Mouse (Mus musculus) forebrain, embryonic 11.5 days (tissue): ENCODE measurements at regions not wholly inside any gene's neighbourhood (a gene's known extent, or its start where the extent isn't known, plus 50 kb on each side); places are given as distances from the start of the nearest gene placed in this dataset.

ENCODE experiments used
- ATAC-seq: fragments of 200-750 bp; cut with Nextera tagmentation; replicated peaks from 2 replicates; pipeline ENCODE4 v1.8.0; 2017; ENCODE audit warnings: moderate TSS enrichment; ENCODE audit not compliant: low FRiP score
- DNase-seq: peaks from one replicate; pipeline ENCODE4 v3.0.0-alpha.2; 2017; ENCODE audit warnings: low spot score
- H3K27ac ChIP-seq: fragments of 300-500 bp; sonication (generic); 2 replicates; pipeline ENCODE4 v1.5.1; 2014; ENCODE audit warnings: low read depth, low read length
- H3K27me3 ChIP-seq: fragments of 300-500 bp; sonication (generic); 2 replicates; pipeline ENCODE4 v1.6.1; 2014; ENCODE audit warnings: mild to moderate bottlenecking, low read length, mixed read lengths; ENCODE audit not compliant: control insufficient read depth, insufficient read depth
- H3K36me3 ChIP-seq: fragments of 300-500 bp; sonication (generic); 2 replicates; pipeline ENCODE4 v1.6.1; 2014; ENCODE audit warnings: mild to moderate bottlenecking, low read length, moderate library complexity, mixed read lengths; ENCODE audit not compliant: control insufficient read depth, insufficient read depth
- H3K4me1 ChIP-seq: fragments of 300-500 bp; sonication (generic); replicated peaks from 2 replicates; pipeline ENCODE4 v1.6.1; 2014; ENCODE audit warnings: low read length, mixed read lengths; ENCODE audit not compliant: control insufficient read depth, insufficient read depth
- H3K4me2 ChIP-seq: fragments of 300-500 bp; sonication (generic); 2 replicates; pipeline ENCODE4 v1.6.1; 2014; ENCODE audit warnings: low read depth, mild to moderate bottlenecking, low read length, moderate library complexity, mixed read lengths; ENCODE audit not compliant: severe bottlenecking
- H3K4me3 ChIP-seq: fragments of 300-500 bp; sonication (generic); 2 replicates; pipeline ENCODE4 v1.5.1; 2014; ENCODE audit warnings: low read depth, low read length
- H3K9ac ChIP-seq: fragments of 300-500 bp; sonication (generic); 2 replicates; pipeline ENCODE4 v1.6.1; 2014; ENCODE audit warnings: low read length
- H3K9me3 ChIP-seq: fragments of 300-500 bp; sonication (generic); 2 replicates; pipeline ENCODE4 v1.6.1; 2016; ENCODE audit warnings: low read length, mixed read lengths; ENCODE audit not compliant: control insufficient read depth
- WGBS: fragments of 180-500 bp; shearing (Covaris S2); extraction: QIAGEN DNeasy Blood & Tissue Kit; methylation state at CpG from one replicate; pipeline ENCODE4 v1.1.7; 2014; 5-methylcytosine and 5-hydroxymethylcytosine counted together

- 86% methylated on average over 8 of the region's 8 CpGs for WGBS
- Histone ChIP-seq H3K36me3 (no peaks in the 10 kb centered on the region), H3K27me3 (no peaks in the 10 kb centered on the region)
These were observed 182.9 kb downstream of the Maf start for GRCm38 (mm10) chr8:115524713-115525112.

GRCm38 (mm10) chr8:115522527-115522926 is 185.1 kb downstream of the Maf start:
- no peak overlapping the region for H3K9ac ChIP-seq
- no peak overlapping the region for H3K27ac ChIP-seq
- no peaks in the 10 kb centered on the region for H3K9me3 ChIP-seq
- no peak overlapping the region for H3K4me3 ChIP-seq
- H3K4me1 ChIP-seq = no peaks in the 10 kb centered on the region
- no peak for DNase-seq
- no peaks in the 10 kb centered on the region for H3K36me3 ChIP-seq
- H3K27me3 ChIP-seq = no peaks in the 10 kb centered on the region
- no peak overlapping the region for H3K4me2 ChIP-seq
- ATAC-seq = no peak
- WGBS = 67% methylated on average over 5 of the region's 5 CpGs

More at GRCm38 (mm10) chr8:115524713-115525112, 182.9 kb downstream of the Maf start:
- ATAC-seq (no peak), DNase-seq (no peak)
- no peak overlapping the region for H3K4me3 ChIP-seq
- no peak overlapping the region for H3K27ac ChIP-seq
- H3K4me2 ChIP-seq = no peak overlapping the region
- no peak overlapping the region for H3K9ac ChIP-seq
- no peaks in the 10 kb centered on the region for H3K4me1 ChIP-seq
- H3K9me3 ChIP-seq = no peaks in the 10 kb centered on the region

GRCm38 (mm10) chr8:115515647-115516046 is 191.9 kb downstream of the Maf start:
- Histone ChIP-seq H3K27ac (no peak overlapping the region), H3K27me3 (no peaks in the 10 kb centered on the region), H3K4me1 (no peaks in the 10 kb centered on the region), H3K9me3 (no peaks in the 10 kb centered on the region), H3K9ac (no peak overlapping the region), H3K36me3 (no peaks in the 10 kb centered on the region), H3K4me3 (no peak overlapping the region), H3K4me2 (no peak overlapping the region)
- ATAC-seq = no peak
- DNase-seq = no peak
- WGBS = 74% methylated on average over 4 of the region's 4 CpGs

GRCm38 (mm10) chr8:115514485-115514884 is 193.1 kb downstream of the Maf start:
- 85% methylated on average over 3 of the region's 3 CpGs for WGBS
- Histone ChIP-seq H3K9ac (no peak overlapping the region), H3K4me1 (no peaks in the 10 kb centered on the region)

GRCm38 (mm10) chr8:115507180-115507579 is 200.4 kb downstream of the Maf start:
- Histone ChIP-seq H3K4me2 (no peak overlapping the region), H3K9ac (no peak overlapping the region), H3K27me3 (no peaks in the 10 kb centered on the region), H3K9me3 (no peaks in the 10 kb centered on the region), H3K4me1 (no peaks in the 10 kb centered on the region), H3K27ac (no peak overlapping the region), H3K36me3 (no peaks in the 10 kb centered on the region), H3K4me3 (no peak overlapping the region)
- WGBS = 96% methylated on average over 4 of the region's 4 CpGs
- no peak for DNase-seq
- ATAC-seq = no peak

More at GRCm38 (mm10) chr8:115514485-115514884, 193.1 kb downstream of the Maf start:
- no peak overlapping the region for H3K27ac ChIP-seq
- no peak overlapping the region for H3K4me2 ChIP-seq
- no peak for ATAC-seq
- H3K27me3 ChIP-seq = no peaks in the 10 kb centered on the region
- no peak overlapping the region for H3K4me3 ChIP-seq
- H3K9me3 ChIP-seq = no peaks in the 10 kb centered on the region
- no peak for DNase-seq
- H3K36me3 ChIP-seq = no peaks in the 10 kb centered on the region

- no peak for DNase-seq
- H3K4me1 ChIP-seq = no peaks in the 10 kb centered on the region
- no peaks in the 10 kb centered on the region for H3K9me3 ChIP-seq
- 78% methylated on average over 10 of the region's 10 CpGs for WGBS
- no peaks in the 10 kb centered on the region for H3K36me3 ChIP-seq
- H3K27ac ChIP-seq = no peak overlapping the region
- H3K9ac ChIP-seq = no peak overlapping the region
- no peak for ATAC-seq
- H3K27me3 ChIP-seq = no peaks in the 10 kb centered on the region
- no peak overlapping the region for H3K4me3 ChIP-seq
- no peak overlapping the region for H3K4me2 ChIP-seq
These were observed 200.9 kb downstream of the Maf start for GRCm38 (mm10) chr8:115506741-115507140.

- 78% methylated on average over 1 of the region's 1 CpGs for WGBS
- no peak for ATAC-seq
- no peaks in the 10 kb centered on the region for H3K36me3 ChIP-seq
- DNase-seq = no peak
- no peaks in the 10 kb centered on the region for H3K4me1 ChIP-seq
- H3K27me3 ChIP-seq = no peaks in the 10 kb centered on the region
- H3K27ac ChIP-seq = no peak overlapping the region
- no peak overlapping the region for H3K4me2 ChIP-seq
- H3K9me3 ChIP-seq = no peaks in the 10 kb centered on the region
- H3K9ac ChIP-seq = no peak overlapping the region
- H3K4me3 ChIP-seq = no peak overlapping the region
These were observed 211.6 kb downstream of the Maf start for GRCm38 (mm10) chr8:115496016-115496415.

GRCm38 (mm10) chr8:115494353-115494752 is 213.2 kb downstream of the Maf start:
- Histone ChIP-seq H3K27me3 (no peaks in the 10 kb centered on the region), H3K9me3 (no peaks in the 10 kb centered on the region), H3K4me2 (no peak overlapping the region), H3K4me1 (no peaks in the 10 kb centered on the region), H3K9ac (no peak overlapping the region), H3K27ac (no peak overlapping the region), H3K36me3 (no peaks in the 10 kb centered on the region), H3K4me3 (no peak overlapping the region)
- no peak for DNase-seq
- ATAC-seq = no peak
- 93% methylated on average over 8 of the region's 8 CpGs for WGBS

- DNase-seq = no peak
- WGBS = 19% methylated on average over 3 of the region's 3 CpGs
- Histone ChIP-seq H3K9me3 (no peaks in the 10 kb centered on the region), H3K9ac (no peak overlapping the region), H3K4me1 (peaks cover 3% of the 10 kb centered on the region; the same call in 1 of the 2 replicates), H3K4me2 (no peak overlapping the region), H3K4me3 (no peak overlapping the region), H3K27me3 (no peaks in the 10 kb centered on the region), H3K27ac (no peak overlapping the region), H3K36me3 (no peaks in the 10 kb centered on the region)
- ATAC-seq = no peak
These were observed 220.7 kb downstream of the Maf start for GRCm38 (mm10) chr8:115486904-115487303.
